Mouse (Mus musculus) forebrain, embryonic 12.5 days (tissue): Measurements from ENCODE around the gene Atp2c2. TPM values are rescaled to one million over a fixed set of nuclear protein-coding genes. Genes with fewer than 3 reads are reported as not detected.
A peak's percentile ranks its signal among the peaks of the same experiment; 100 is the strongest.

Experiments
- ATAC-seq: fragments of 200-750 bp; cut with Nextera tagmentation; 2 replicates; pipeline ENCODE4 v1.8.0; 2017; ENCODE audit warnings: moderate TSS enrichment; ENCODE audit not compliant: low FRiP score
- H3K27ac ChIP-seq: fragments of 300-500 bp; sonication (generic); 2 replicates; pipeline ENCODE4 v1.5.1; 2016; ENCODE audit warnings: mild to moderate bottlenecking
- H3K27me3 ChIP-seq: fragments of 300-500 bp; sonication (generic); 2 replicates; pipeline ENCODE4 v1.6.1; 2016; ENCODE audit warnings: mild to moderate bottlenecking
- H3K36me3 ChIP-seq: fragments of 300-500 bp; sonication (generic); replicated peaks from 2 replicates; pipeline ENCODE4 v1.6.1; 2016; ENCODE audit warnings: mild to moderate bottlenecking
- H3K4me1 ChIP-seq: fragments of 300-500 bp; sonication (generic); 2 replicates; pipeline ENCODE4 v1.6.1; 2016
- H3K4me2 ChIP-seq: fragments of 300-500 bp; sonication (generic); 2 replicates; pipeline ENCODE4 v1.6.1; 2016; ENCODE audit warnings: mild to moderate bottlenecking, moderate library complexity
- H3K4me3 ChIP-seq: fragments of 300-500 bp; sonication (generic); replicated peaks from 2 replicates; pipeline ENCODE4 v1.5.1; 2016; ENCODE audit warnings: mild to moderate bottlenecking
- H3K9ac ChIP-seq: fragments of 300-500 bp; sonication (generic); 2 replicates; pipeline ENCODE4 v1.6.1; 2016; ENCODE audit warnings: mild to moderate bottlenecking
- H3K9me3 ChIP-seq: fragments of 300-500 bp; sonication (generic); 2 replicates; pipeline ENCODE4 v1.6.1; 2016
- whole genome bisulfite sequencing: fragments of 180-500 bp; shearing (Covaris S2); methylation state at CpG from one replicate; pipeline ENCODE4 v1.1.7; 2016; 5-methylcytosine and 5-hydroxymethylcytosine counted together
- polyA plus RNA-seq: library from polyadenylated mRNA; unstranded; fragments of >200 nt; fragmentation: Nextera tagmentation; extraction: Ambion mirVana; gene quantifications from 2 replicates; pipeline ENCODE4 v1.2.1, GENCODE M21; 2016

The Atp2c2 gene
- polyA plus RNA-seq, 1 experiment from 2014 or later, result 0.87 TPM

DNA sequence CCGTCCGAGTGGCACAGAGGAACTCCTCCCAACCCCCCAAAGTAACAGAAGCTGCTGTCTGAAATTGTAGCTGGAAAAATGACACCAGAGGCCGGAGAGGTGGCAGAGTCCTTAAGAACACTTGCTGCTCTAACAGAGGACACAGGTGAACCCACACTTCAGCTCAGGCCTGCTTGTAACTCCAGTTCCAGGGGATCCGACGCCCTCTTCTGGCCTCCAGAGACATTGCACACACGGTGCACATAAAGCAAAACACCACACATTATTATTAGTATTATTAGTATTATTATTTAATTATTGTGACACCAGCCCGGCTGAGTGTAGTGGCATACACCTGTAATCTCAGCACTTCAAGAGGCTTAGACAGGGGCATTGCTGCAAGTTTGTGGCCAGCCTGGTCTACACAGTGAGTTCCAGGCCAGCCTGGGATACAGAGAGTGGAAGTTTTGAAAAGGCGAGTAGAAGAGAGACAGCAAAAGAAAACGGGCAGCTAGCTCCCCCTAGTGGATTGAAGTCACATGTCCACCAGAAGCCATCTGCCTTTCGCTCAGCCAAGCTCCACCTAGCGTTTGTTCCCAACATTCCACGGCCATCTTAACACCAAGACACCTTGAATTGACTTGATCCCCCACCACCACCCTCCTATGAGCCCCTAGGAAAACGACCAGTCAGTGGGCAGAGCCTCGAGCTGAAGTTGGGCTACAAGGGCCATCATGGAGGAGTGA lies 79.4 kb downstream of the Atp2c2 start:
- 25% methylated on average over 14 of the region's 14 CpGs for WGBS
- ATAC-seq, result 0 out of 2 replicates have a peak, but pooled peaks have one; percentile 41
- 0 out of 2 replicates have a peak overlapping the region, but pooled peaks have one; percentile 39 for H3K27ac ChIP-seq

DNA sequence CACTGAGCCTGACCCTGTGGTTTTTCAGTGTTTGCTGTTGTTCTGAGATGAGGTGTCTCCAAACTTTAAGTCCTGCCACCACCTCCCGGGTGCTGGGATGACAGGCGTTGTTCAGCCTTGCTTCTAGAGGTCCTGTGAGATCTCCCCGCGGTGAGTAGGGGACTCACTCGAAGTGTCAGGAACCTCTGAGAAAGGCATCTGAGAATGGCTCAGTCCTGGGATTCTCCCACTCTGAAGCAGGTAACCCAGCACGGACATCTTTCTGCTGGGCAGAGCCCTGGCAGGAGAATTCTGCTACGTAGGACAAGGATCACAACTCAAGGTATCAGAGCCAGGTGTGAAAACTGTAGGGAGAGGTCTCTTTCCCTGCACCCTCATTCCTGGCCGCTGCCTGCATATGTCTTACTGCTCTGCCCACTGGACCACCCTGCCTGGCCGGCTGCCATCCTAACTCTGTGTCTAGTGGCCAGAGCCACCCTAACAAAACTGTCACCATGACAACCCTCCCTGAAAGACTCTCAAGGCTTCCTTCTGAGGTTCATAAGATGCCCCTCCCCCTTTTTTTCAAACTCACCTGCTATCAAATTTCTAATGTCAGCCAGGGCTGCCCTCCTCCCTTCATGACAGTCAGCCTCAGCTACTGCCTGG lies 80.7 kb downstream of the Atp2c2 start:
- Histone ChIP-seq H3K27ac (no peak overlapping the region), H3K36me3 (no peaks in the 10 kb centered on the region), H3K4me3 (no peak overlapping the region), H3K27me3 (peaks cover 11% of the 10 kb centered on the region; the same call in 1 of the 2 replicates), H3K4me2 (no peak overlapping the region), H3K9ac (no peak overlapping the region), H3K4me1 (peaks cover 33% of the 10 kb centered on the region), H3K9me3 (no peaks in the 10 kb centered on the region)
- ATAC-seq, result no peak
- 85% methylated on average over 9 of the region's 9 CpGs for WGBS

More for the DNA sequence above, 79.4 kb downstream of the Atp2c2 start:
- Histone ChIP-seq H3K4me3 (no peak overlapping the region; the same call in 1 of the 2 replicates), H3K27me3 (peaks cover 6% of the 10 kb centered on the region; the same call in 1 of the 2 replicates), H3K4me1 (peaks cover 24% of the 10 kb centered on the region), H3K4me2 (peak overlapping the region; percentile 92), H3K36me3 (no peaks in the 10 kb centered on the region), H3K9me3 (no peaks in the 10 kb centered on the region), H3K9ac (no peak overlapping the region)

DNA sequence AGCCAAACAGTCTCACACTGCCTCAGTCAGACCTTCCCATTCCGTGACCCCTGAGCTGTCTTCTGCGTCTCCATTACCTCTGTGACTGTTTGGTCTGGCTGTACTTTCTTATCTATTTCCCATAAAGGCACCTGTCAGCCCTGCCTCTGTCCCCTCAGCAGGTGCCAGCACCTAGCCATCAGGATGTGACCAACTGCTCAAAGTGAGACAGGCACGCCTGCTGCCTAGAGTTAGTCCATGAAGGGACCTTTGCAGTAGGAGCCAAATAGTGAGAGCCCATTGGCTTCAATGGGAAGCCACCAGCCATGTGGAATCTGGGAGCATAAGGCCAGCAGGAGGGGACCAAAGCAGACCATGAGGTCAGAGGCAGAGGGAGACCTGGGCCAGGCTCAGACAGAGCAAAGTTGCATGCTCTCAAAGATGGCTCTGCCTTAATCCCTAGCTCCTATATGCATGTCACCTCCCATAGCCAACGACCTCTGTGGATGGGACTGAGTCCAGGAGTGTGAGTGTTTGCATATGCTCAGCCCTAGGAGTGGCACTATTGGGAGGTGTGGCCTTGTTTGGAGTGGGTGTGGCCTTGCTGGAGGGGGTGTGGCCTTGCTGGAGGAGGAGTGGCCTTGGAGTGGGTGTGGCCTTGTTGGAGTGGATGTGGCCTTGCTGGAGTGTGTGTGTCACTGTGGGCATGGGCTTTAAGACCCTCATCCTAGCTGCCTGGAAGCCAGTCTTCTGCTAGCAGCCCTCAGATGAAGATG lies 81.5 kb downstream of the Atp2c2 start:
- Histone ChIP-seq H3K9ac (no peak overlapping the region), H3K36me3 (no peaks in the 10 kb centered on the region), H3K4me2 (no peak overlapping the region), H3K27me3 (peaks cover 11% of the 10 kb centered on the region; the same call in 1 of the 2 replicates), H3K9me3 (no peaks in the 10 kb centered on the region), H3K4me1 (peaks cover 41% of the 10 kb centered on the region), H3K27ac (0 out of 2 replicates have a peak overlapping the region, but pooled peaks have one; percentile 14), H3K4me3 (no peak overlapping the region)
- WGBS, result 67% methylated on average over 4 of the region's 4 CpGs
- no peak for ATAC-seq

DNA sequence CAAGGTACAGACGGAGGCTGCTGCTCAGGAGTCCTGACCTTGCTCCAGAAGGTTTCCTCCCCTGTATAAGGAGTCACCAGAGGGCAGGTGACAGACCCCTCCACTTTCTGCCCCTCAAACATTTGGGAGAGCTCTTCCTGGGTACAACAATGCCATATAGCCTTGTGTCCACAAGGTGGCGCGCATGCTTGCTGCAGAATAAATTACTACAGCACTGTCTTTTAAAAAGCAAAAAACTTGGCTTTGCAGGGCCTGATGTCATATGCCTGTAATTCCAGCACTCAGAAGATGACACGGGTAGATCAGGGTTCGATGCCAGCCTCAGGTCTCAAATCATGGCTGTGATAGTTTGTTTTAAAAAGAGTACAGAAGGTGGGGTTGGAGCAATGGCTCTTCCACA lies 82.9 kb downstream of the Atp2c2 start:
- Histone ChIP-seq H3K9me3 (no peaks in the 10 kb centered on the region), H3K4me3 (no peak overlapping the region), H3K9ac (no peak overlapping the region), H3K4me2 (no peak overlapping the region), H3K27me3 (peaks cover 11% of the 10 kb centered on the region; the same call in 1 of the 2 replicates), H3K27ac (no peak overlapping the region), H3K4me1 (peaks cover 32% of the 10 kb centered on the region), H3K36me3 (no peaks in the 10 kb centered on the region)
- no peak for ATAC-seq
- WGBS, result 6% methylated on average over 5 of the region's 5 CpGs

DNA sequence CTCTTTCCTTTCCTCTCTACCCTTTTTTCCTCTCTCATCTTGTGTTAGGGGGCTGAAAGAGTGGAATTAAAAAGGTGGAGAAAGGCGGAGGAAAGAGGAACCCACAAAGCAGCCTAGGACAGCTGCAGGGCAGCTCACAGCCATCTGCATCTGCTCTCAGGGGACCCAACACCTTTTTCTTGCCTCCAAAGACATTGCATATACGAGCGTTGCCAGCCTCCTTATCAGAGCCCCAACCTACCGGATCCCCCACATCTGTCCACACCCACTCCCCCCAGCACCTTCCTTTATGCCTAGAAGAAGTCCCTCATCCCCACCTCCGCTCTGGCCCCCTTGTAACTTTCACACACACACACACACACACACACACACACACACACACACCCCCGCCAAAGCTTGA lies 83.8 kb downstream of the Atp2c2 start:
- Histone ChIP-seq H3K9me3 (no peaks in the 10 kb centered on the region), H3K4me3 (no peak overlapping the region), H3K9ac (no peak overlapping the region), H3K4me2 (no peak overlapping the region), H3K4me1 (peaks cover 30% of the 10 kb centered on the region), H3K27me3 (peaks cover 11% of the 10 kb centered on the region; the same call in 1 of the 2 replicates), H3K27ac (no peak overlapping the region), H3K36me3 (no peaks in the 10 kb centered on the region)
- no peak for ATAC-seq
- 74% methylated on average over 6 of the region's 6 CpGs for WGBS

DNA sequence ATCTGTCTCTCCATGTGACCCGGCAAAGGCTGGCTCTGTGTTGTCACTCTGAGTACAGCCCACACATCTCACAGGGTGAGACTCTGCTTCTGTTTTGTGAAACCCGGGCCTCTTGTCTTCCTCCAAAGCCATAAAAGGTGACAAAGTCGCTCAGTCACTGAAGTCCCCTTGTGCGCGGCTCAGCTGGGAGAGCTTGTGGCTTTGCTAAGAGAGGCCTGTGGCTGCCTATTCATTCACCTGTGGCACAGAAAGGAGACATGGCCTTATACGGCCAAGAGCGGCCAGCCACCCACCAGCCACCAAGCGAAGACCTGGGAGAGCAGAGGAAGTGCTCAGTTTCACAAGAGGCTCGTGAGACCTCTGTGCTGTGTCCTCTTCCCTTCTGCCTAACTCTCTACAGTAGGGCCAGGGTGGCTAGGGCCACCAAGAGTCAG lies 84.3 kb downstream of the Atp2c2 start:
- H3K4me1 ChIP-seq, result peaks cover 31% of the 10 kb centered on the region
- no peak overlapping the region for H3K9ac ChIP-seq
- no peak overlapping the region for H3K27ac ChIP-seq

DNA sequence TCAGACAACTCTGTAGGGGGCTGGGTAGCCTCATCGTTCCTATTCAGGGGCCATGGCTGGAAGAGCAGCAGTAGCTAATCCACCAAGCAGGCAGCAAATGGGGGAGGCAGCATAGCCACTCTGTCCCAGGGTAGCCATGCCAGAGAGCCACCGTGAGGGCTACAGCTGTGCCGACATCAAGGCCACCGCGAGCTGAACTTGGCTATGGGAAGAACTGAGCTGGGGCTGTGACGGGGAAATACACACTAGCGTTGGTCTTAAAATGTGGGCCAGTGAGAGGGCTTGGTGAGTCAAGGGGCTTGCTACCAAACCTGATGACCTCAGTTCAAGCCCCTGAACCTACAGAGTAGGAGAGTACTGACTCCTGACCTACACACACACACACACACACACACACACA lies 84.9 kb downstream of the Atp2c2 start:
- no peaks in the 10 kb centered on the region for H3K36me3 ChIP-seq
- no peak for ATAC-seq
- H3K4me3 ChIP-seq, result no peak overlapping the region
- WGBS, result 47% methylated on average over 7 of the region's 7 CpGs
- H3K4me1 ChIP-seq, result peaks cover 34% of the 10 kb centered on the region
- H3K4me2 ChIP-seq, result no peak overlapping the region
- H3K9ac ChIP-seq, result no peak overlapping the region
- H3K27me3 ChIP-seq, result peaks cover 11% of the 10 kb centered on the region; the same call in 1 of the 2 replicates
- H3K27ac ChIP-seq, result no peak overlapping the region
- H3K9me3 ChIP-seq, result no peaks in the 10 kb centered on the region

More for the DNA sequence above, 84.3 kb downstream of the Atp2c2 start:
- Histone ChIP-seq H3K4me3 (no peak overlapping the region), H3K36me3 (no peaks in the 10 kb centered on the region), H3K9me3 (no peaks in the 10 kb centered on the region), H3K4me2 (no peak overlapping the region), H3K27me3 (peaks cover 11% of the 10 kb centered on the region; the same call in 1 of the 2 replicates)
- WGBS, result 55% methylated on average over 9 of the region's 9 CpGs
- ATAC-seq, result no peak

DNA sequence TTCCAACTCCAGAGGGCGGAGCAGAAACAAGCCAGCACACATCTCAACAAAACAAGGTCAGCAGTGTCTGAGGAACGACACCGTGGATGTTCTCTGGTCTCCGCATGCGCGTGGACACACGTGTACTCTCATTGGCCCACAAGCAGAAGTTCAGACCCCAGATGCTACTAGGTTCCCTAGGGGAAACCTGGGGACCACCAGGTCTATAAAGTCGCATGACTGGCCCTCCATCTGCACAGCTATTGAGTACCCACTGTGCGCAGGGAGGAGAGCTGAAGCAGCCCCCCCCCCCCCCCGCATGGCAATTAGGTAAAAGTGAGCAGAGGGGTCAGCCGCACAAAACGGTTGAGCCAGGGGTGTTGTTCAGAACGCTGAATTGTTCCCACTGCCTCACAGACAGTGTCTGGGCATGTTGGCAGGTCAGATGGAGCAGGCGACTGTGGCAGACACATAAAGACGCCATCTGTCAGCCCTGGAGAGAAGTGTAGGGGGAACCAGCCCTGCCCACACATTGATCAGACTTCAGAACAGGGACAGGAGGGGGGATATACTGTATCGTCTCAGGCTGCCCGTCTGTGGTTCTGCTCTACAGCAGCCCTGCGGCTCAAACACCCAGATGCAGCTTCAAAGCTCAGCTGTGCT lies 86.1 kb downstream of the Atp2c2 start:
- H3K9ac ChIP-seq, result no peak overlapping the region
- peaks cover 8% of the 10 kb centered on the region; the same call in 1 of the 2 replicates for H3K27me3 ChIP-seq
- H3K4me1 ChIP-seq, result peaks cover 41% of the 10 kb centered on the region
- no peaks in the 10 kb centered on the region for H3K9me3 ChIP-seq
- no peaks in the 10 kb centered on the region for H3K36me3 ChIP-seq
- WGBS, result 47% methylated on average over 18 of the region's 18 CpGs
- H3K4me2 ChIP-seq, result peak overlapping the region; percentile 10; the same call in 1 of the 2 replicates
- peak; percentile 53; the same call in 1 of the 2 replicates for ATAC-seq
- H3K27ac ChIP-seq, result peak overlapping the region; percentile 80
- H3K4me3 ChIP-seq, result no peak overlapping the region

DNA sequence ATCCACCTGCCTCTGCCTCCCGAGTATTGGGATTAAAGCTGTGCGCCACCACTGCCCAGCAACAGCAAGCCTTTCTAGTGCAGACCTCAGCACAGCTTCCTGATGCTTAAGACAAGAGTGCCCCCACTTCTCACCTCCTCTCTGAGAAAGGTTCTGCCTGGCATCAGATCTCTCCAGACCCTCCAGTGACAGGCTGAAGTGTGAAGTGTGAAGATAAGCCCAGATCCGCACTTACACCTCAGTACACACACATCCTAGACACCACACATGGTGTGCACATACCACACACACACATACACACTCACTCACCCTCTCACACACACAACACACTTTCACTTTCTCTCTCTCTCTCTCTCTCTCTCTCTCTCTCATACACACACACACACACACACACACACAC lies 87.1 kb downstream of the Atp2c2 start:
- Histone ChIP-seq H3K4me3 (no peak overlapping the region), H3K27me3 (0 out of 2 replicates have a peak, but pooled peaks cover 5% of the 10 kb centered on the region), H3K9me3 (no peaks in the 10 kb centered on the region), H3K4me2 (no peak overlapping the region), H3K4me1 (peaks cover 51% of the 10 kb centered on the region), H3K27ac (no peak overlapping the region), H3K36me3 (no peaks in the 10 kb centered on the region), H3K9ac (no peak overlapping the region)
- no peak for ATAC-seq
- WGBS, result 82% methylated on average over 3 of the region's 3 CpGs

DNA sequence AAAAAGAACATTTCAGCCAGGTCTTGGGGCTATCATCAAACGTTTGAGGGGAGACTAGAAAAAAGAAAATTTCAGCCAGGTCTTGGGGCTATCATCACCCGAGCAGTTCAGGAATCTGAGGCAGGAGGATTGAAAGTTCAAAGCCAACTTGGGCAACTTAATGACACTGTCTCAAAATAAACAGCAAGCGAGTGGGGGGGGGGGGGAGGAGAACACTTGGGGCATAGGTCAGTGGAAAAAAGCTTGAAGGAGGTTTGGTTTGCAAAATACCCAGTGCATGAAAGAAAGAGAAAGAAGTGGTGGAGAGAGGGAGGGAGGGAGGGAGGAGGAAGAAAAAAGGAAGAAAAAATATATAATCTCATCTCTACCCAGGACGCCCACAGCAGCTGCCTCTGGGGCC lies 87.5 kb downstream of the Atp2c2 start:
- no peak overlapping the region for H3K4me3 ChIP-seq
- H3K27ac ChIP-seq, result 0 out of 2 replicates have a peak overlapping the region, but pooled peaks have one; percentile 26
- no peak overlapping the region for H3K4me2 ChIP-seq
- ATAC-seq, result no peak
- H3K4me1 ChIP-seq, result peaks cover 55% of the 10 kb centered on the region
- H3K9ac ChIP-seq, result no peak overlapping the region
- H3K27me3 ChIP-seq, result 0 out of 2 replicates have a peak, but pooled peaks cover 5% of the 10 kb centered on the region
- WGBS, result 55% methylated on average over 4 of the region's 4 CpGs
- H3K36me3 ChIP-seq, result no peaks in the 10 kb centered on the region
- no peaks in the 10 kb centered on the region for H3K9me3 ChIP-seq

DNA sequence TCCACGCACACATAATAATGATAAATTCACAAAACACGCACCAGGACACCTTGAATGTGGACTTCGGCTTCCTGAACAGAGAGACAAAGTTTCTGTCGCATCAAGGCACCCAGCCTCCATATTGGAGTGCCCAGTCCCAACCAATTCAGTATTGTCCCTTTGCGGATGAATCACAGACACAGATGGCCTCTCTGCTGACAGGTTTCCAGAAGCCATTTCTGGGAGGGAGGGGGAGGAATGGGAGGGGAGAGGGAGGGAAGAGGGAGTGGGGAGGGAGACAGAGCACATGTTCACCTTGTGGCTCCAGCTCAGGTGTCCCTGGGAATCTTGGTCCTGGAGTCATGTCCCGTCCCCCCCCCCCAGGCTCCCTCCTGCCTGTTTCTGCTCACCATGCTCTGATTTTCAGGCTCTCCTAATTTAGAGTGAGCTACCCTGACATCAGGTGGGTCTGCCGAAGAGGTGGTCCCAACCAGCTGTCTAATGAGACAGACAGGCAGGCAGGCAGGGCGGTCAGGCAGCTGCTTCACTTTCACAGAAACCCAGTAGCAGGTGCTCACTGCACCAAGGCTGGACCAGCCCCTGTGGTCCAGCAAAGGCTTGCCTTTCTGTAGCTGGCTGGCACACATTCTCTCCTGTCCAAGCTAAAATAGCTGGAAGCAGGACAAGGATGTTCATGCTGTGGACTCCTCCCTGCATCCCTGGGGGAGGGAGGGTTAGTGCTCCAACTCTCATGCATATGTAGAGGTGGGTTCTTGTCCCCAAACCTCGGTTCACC lies 89.0 kb downstream of the Atp2c2 start:
- H3K4me3 ChIP-seq, result no peak overlapping the region
- peak overlapping the region; percentile 56 for H3K27ac ChIP-seq
- H3K9ac ChIP-seq, result no peak overlapping the region
- 69% methylated on average over 9 of the region's 9 CpGs for WGBS
- H3K4me1 ChIP-seq, result peaks cover 58% of the 10 kb centered on the region
- no peaks in the 10 kb centered on the region for H3K36me3 ChIP-seq
- H3K9me3 ChIP-seq, result no peaks in the 10 kb centered on the region
- H3K27me3 ChIP-seq, result 0 out of 2 replicates have a peak, but pooled peaks cover 5% of the 10 kb centered on the region
- ATAC-seq, result no peak
- no peak overlapping the region for H3K4me2 ChIP-seq
